Mouse (Mus musculus) kidney, postnatal 10 days (tissue): ENCODE data around the gene Morc4.

Source experiments
- DNase-seq: peaks from one replicate; pipeline ENCODE4 v3.0.0; 2021; ENCODE audit warnings: mixed read lengths

Morc4 gene

GRCm38 (mm10) chrX:139870938-139871791 lies at the start of gene Morc4:
Gene Morc4, minus strand, starts transcription at chrX:139871677.
- DNase-seq, result peak; percentile 77

DNA sequence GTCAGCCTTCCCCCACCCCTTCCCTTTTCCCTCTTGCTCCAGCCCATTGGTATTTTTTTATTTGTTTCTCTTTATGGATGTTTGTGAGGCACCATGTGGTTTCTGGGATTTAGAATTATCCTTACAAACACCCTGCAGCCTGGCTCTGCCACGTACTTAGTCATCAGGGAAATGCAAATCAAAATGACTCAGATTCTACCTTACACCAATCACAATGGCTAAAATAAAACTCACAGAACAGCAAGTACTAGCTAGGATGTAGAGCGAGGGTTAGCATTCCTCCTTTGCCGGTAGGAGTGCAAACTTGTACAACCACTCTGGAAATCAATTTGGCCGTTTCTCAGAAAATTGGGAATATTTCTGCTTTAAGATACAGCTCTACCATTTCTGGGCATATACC lies 49.1 kb upstream of the Morc4 start:
- DNase-seq, result no peak

GRCm38 (mm10) chrX:139891387-139891786 lies 19.9 kb upstream of the Morc4 start:
- DNase-seq, result no peak

DNA sequence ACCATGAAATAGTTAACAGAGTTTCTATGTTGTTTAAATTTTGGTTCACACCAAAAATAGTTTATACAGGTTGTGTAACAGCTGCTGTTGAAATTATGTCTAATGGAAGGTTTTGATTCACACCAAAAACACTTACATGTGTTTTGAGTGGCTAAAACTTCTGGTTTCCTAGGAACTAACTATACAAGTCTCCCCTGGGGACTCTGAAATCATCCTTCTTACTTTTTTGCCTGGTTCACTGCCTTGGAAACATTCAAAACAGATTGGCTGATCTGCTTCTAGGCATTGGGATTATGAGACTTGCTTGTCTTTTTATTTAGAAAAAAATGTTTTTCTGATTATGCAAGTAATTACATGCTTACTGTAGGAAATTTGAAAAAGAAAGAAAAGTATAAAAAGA lies 11.7 kb upstream of the Morc4 start:
- DNase-seq, result no peak

DNA sequence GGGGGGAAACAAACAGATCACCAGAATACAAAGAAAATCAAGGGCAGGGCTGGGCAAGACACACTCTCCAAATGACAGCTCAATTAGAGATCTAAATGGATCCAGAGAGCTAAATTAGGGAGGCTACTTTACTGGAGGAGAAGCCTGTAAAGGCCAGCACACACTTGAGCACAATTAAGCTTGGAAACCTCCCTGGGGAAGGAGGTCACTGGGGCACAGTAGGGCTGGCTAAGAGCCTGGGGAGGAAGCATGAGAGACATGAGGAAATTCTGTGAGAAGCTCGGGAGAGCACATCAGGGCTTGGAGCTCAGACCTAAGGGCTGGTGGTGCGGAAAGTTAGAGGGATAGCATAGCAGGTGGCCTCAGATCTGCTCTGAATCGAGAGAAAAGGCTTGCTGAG lies 6.5 kb upstream of the Morc4 start:
- peak; percentile 34 for DNase-seq

DNA sequence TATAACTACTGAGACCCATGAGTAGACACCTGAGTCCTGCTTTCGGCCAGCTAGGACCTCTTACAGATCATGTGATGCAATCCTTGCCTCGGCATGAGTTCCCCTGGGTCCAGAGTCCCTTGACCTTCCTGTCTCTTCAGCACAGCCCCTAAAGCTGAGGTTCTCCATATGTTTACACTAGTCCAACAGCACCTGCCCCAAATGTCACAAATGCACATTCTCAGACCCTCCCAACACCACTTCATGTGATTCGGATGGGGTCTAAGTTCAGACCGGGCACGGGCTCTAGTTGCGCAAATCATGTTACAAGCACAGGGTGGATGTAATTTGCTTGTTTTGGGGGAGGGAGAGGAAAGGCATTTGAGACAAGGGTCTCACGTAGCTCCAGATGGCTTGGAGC lies 5.6 kb upstream of the Morc4 start:
- DNase-seq, result no peak

GRCm38 (mm10) chrX:139870300-139870711 lies 1.2 kb downstream of the Morc4 start:
- peak; percentile 58 for DNase-seq

DNA sequence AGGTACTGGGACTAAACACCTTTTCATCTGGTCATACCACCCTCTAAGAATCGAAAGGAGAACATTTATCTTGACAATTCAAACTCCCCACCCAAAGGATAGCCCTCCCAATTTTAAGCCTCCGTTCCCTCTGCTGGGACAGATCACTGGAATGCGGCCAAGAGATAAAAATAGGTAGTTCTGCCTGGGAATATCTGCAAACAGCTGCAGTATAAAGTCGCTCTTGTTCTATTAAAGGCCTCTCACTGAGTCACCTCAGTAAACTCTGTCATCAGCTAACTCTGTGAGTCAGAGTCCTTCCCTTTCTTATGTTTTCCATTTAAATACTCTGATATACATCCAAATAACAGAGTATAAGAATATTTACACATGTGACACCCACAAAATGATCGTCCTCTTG lies 12.1 kb downstream of the Morc4 start:
- DNase-seq, result no peak

- DNase-seq, result no peak
Observed at GRCm38 (mm10) chrX:139854795-139855194, 16.7 kb downstream of the Morc4 start.

- DNase-seq, result no peak
Observed at GRCm38 (mm10) chrX:139841091-139841490, 30.4 kb downstream of the Morc4 start.

DNA sequence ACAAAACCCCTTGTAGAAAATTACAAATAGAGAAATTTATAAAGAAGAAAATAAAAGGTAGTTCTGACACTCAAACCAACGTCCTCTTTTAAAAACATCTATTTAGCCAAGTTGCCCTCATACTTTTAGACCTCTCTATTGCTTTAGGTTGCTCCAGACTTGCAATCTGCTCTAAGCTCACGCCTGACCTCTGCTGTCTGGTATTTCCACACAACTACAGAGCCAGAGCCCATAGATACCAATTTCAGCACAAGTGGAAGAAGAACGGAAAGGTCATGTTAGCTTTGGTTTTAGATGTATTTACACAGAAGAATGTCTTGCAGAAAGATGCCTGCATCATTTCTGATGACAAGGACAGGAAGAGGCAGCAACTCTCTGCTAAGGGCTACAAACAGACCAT lies 32.4 kb downstream of the Morc4 start:
- DNase-seq, result peak; percentile 9

- peak; percentile 56 for DNase-seq
Observed at GRCm38 (mm10) chrX:139832464-139832863, 39.0 kb downstream of the Morc4 start.

GRCm38 (mm10) chrX:139828363-139829092 lies 42.9 kb downstream of the Morc4 start:
- DNase-seq, result no peak

GRCm38 (mm10) chrX:139826926-139827325 lies 44.6 kb downstream of the Morc4 start:
- no peak for DNase-seq

GRCm38 (mm10) chrX:139825402-139825801 lies 46.1 kb downstream of the Morc4 start:
- DNase-seq, result no peak

DNA sequence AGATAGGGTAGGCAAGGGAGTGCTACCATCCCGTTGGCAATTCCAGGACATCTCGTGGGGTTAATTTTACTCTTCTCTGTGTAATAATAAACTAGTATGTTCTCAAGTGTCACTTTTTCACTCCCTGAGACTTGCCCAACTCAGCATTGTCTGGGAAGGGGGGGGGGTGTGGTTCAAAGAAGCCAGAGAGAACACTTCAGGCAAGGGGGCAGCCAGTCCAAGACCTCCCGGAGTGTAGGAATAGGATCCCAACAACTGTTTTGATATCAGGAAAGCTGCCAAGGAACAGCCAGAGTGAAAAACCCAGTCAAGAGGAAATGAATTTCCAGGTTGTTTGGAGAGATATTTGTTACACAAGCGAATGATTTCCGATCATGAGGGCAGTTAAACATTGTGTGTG lies 56.3 kb downstream of the Morc4 start:
- peak; percentile 39 for DNase-seq

DNA sequence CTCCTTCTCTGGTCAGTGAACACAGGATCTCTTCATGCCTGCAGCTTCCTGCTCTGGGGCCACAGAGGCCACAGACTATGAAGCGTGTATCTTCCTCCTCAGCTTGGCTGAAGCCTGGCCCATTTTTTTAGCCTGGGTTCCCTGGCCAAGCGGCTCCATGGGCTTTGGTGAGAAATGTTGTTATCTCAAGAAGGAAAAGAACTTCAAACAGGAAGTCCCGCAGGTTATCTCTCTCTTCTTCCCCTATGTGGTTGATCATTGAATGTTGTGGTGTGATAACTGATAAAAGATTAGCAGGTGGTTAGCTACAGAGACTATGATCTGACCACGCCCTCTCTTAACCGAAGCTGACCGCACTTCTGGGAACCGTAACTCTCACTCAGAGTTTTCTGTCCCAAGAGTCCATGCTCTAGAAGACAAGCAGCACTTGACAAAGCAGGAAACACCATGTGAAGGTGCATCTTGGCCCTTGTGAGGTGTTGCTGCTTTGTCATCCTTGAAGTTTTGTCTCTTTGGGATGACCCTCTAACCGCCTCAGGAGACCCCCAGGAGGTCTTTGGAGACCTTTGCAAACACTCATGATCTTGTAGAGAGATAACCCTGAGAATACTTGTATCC lies 57.4 kb downstream of the Morc4 start:
- DNase-seq, result no peak

GRCm38 (mm10) chrX:139813299-139814002 lies 58.0 kb downstream of the Morc4 start:
- DNase-seq, result no peak

DNA sequence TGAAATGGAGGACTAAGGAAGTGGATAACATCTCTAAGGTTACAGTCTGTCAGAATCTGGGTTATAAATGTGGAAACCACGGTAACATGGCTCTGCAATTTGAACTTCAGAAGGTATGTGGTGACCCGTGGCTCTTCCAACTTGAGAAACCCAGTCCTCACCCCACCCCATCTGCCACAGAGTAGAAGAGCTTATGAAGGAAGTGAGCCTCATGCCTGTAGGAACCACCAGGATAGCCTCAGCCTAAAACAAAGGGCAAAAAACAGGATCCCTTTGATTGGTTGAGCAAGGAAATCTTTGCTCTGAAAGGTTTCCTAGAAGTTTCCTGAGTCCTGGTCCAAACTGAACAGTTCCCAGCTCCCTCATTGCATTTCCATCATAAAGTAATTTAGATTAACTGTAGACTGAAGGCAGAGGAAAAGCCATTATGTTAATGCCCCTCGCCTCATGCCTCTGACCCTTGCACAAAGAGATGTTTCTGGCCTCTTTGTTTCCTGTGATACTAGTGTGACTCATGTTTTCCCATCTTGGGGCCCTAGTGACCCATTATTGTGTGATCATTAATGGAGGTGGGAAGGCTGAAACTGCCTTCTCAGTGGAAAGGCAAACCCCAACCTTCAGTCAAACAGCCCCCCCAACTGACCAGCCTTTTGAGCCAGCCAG lies 58.7 kb downstream of the Morc4 start:
- DNase-seq, result peak; percentile 20

DNA sequence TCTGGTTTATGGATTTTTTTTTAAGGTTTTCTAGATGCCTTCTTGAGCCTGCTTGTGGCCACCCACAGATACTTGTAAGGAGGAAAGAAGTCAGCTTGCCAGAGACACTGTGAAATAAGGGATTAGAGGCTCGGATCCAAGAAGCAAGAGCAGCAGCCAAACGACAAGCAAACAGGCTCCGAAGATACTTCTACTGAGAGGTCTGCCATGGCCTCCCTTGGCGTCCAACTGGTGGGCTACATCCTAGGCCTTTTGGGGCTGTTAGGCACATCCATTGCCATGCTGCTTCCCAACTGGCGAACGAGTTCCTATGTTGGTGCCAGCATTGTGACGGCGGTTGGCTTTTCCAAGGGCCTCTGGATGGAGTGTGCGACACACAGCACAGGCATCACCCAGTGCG lies 63.0 kb downstream of the Morc4 start:
- DNase-seq, result no peak

DNA sequence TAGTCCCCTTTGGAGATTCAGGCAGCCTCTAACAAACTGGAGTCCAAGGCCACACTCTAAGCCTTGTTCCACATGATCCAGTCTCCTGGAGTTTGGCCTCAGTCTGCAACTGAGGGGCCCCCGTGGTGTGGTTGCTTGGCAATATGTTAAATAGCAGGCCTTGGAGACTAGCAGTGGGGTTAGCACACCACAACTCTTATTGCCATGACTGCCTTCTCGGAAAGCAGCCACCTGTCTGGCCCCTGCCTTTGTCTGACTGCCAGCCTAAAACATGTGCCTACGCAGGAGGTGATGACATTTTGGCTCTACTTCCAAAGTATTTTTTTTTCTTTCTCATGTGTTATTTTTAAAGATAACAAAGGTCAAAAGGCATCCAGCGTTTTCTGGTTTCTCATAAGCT lies 63.4 kb downstream of the Morc4 start:
- DNase-seq, result peak; percentile 36

- DNase-seq, result no peak
Observed at GRCm38 (mm10) chrX:139807391-139807790, 64.1 kb downstream of the Morc4 start.

DNA sequence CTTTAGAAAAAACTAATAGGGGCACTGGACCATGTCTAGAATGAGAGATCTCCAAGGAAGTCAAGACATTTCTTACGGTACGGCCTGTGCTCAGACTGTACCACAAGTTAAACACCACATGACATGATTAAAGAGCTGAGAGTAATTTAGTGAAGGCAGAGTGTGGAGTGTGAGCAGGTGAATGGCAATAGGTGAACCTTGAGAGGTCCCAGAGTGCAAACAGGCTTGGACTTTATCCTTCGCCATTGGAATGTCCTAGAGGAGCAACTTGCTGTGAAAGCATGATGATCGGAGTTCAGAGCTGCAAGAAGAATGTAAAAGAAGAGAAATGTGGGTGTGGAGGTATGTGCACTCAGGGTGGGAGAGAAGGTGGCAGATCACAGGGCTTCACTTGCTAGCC lies 65.6 kb downstream of the Morc4 start:
- DNase-seq, result no peak
